In the genomic region with DNA sequence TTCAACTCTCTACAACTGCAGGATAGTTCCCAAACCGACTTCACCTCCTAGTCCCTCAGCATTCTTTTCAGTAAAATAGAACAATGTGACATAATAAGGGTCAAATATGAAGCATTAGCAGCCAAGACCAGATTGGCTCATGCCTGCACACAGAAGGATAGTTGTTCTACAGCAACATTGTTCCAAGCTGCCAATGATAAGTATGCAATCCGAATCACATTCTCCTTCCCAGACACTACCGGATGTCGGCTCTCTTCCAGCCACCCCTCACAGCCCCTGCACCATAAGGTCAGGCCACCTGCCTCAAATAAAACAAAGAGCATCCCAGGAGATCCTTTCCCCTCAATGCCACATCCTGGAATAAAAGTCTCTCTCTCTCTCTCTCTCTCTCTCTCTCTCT, we compare ENCODE assay signal across 11 mouse cellular contexts.
"Had no signal": no experiment of that assay in that cellular context is flagged by ENCODE, and none has a peak within 500 bp of the region (broad histone marks: within the 10 kb centered on the region; RNA-seq: fewer than 3 reads in every experiment).

No protein-coding gene starts in this region.

- H3K27ac ChIP-seq: limb, embryonic 13.5 days; liver, embryonic 14.5 days; midbrain, embryonic 12.5 days; neural tube, embryonic 13.5 days had no signal

- H3K4me1 ChIP-seq: midbrain, embryonic 12.5 days had no signal

- ATAC-seq: midbrain, embryonic 16.5 days had no signal

- H3K9me3 ChIP-seq: limb, embryonic 13.5 days; midbrain, embryonic 12.5 days; neural tube, embryonic 13.5 days had no signal

- H3K4me3 ChIP-seq: limb, embryonic 13.5 days; midbrain, embryonic 12.5 days; neural tube, embryonic 13.5 days had no signal

- H3K36me3 ChIP-seq: limb, embryonic 13.5 days; midbrain, embryonic 12.5 days; neural tube, embryonic 13.5 days had no signal

- H3K4me2 ChIP-seq: limb, embryonic 13.5 days; midbrain, embryonic 12.5 days; neural tube, embryonic 13.5 days had no signal

- H3K27me3 ChIP-seq: limb, embryonic 13.5 days; midbrain, embryonic 12.5 days; neural tube, embryonic 13.5 days had no signal

- DNase-seq: kidney, postnatal 14 days; left cerebral cortex, postnatal 4 days; lung, adult 18-20 months; right cerebral cortex, postnatal 14 days; thymus, adult 18-20 months; thymus, postnatal 14 days had no signal

- H3K9ac ChIP-seq: limb, embryonic 13.5 days; liver, embryonic 14.5 days; midbrain, embryonic 12.5 days; neural tube, embryonic 13.5 days had no signal
